Mouse (Mus musculus) heart, embryonic 13.5 days (tissue): ENCODE measurements around the gene Sema3f. TPM values are rescaled to one million over a fixed set of nuclear protein-coding genes. Genes with fewer than 3 reads are reported as not detected.
A peak's percentile ranks its signal among the peaks of the same experiment; 100 is the strongest.

Experiments used
- ATAC-seq: fragments of 200-750 bp; cut with Nextera tagmentation; 2 replicates; pipeline ENCODE4 v1.8.0; 2017; ENCODE audit warnings: moderate TSS enrichment; ENCODE audit not compliant: insufficient number of reproducible peaks, low FRiP score, low TSS enrichment; ENCODE audit errors: extremely low read depth
- H3K27ac ChIP-seq: fragments of 300-500 bp; sonication (generic); replicated peaks from 2 replicates; pipeline ENCODE4 v1.5.1; 2015; ENCODE audit warnings: moderate library complexity, mild to moderate bottlenecking, inconsistent platforms
- H3K27me3 ChIP-seq: fragments of 300-500 bp; sonication (generic); replicated peaks from 2 replicates; pipeline ENCODE4 v1.6.1; 2015; ENCODE audit warnings: mild to moderate bottlenecking, inconsistent platforms
- H3K36me3 ChIP-seq: fragments of 300-500 bp; sonication (generic); 2 replicates; pipeline ENCODE4 v1.6.1; 2015; ENCODE audit warnings: mild to moderate bottlenecking, inconsistent platforms
- H3K4me1 ChIP-seq: fragments of 300-500 bp; sonication (generic); 2 replicates; pipeline ENCODE4 v1.6.1; 2015; ENCODE audit warnings: inconsistent platforms
- H3K4me2 ChIP-seq: fragments of 300-500 bp; sonication (generic); 2 replicates; pipeline ENCODE4 v1.6.1; 2015; ENCODE audit warnings: inconsistent platforms, mild to moderate bottlenecking, moderate library complexity
- H3K4me3 ChIP-seq: fragments of 300-500 bp; sonication (generic); 2 replicates; pipeline ENCODE4 v1.5.1; 2015; ENCODE audit warnings: moderate library complexity, mild to moderate bottlenecking, inconsistent platforms
- H3K9ac ChIP-seq: fragments of 300-500 bp; sonication (generic); 2 replicates; pipeline ENCODE4 v1.6.1; 2015; ENCODE audit warnings: inconsistent platforms, mild to moderate bottlenecking, moderate library complexity
- H3K9me3 ChIP-seq: fragments of 300-500 bp; sonication (generic); 2 replicates; pipeline ENCODE4 v1.6.1; 2016; ENCODE audit warnings: inconsistent platforms
- WGBS: fragments of 180-500 bp; shearing (Covaris S2); methylation state at CpG from one replicate; pipeline ENCODE4 v1.1.7; 2015; ENCODE audit warnings: mixed read lengths; 5-methylcytosine and 5-hydroxymethylcytosine counted together
- polyA plus RNA-seq: library from polyadenylated mRNA; unstranded; fragments of >200 nt; fragmentation: Nextera tagmentation; extraction: Ambion mirVana; gene quantifications from 2 replicates; pipeline ENCODE4 v1.2.1, GENCODE M21; 2015

Gene Sema3f
- polyA plus RNA-seq, 1 experiment from 2014 or later = 6.3 TPM

DNA sequence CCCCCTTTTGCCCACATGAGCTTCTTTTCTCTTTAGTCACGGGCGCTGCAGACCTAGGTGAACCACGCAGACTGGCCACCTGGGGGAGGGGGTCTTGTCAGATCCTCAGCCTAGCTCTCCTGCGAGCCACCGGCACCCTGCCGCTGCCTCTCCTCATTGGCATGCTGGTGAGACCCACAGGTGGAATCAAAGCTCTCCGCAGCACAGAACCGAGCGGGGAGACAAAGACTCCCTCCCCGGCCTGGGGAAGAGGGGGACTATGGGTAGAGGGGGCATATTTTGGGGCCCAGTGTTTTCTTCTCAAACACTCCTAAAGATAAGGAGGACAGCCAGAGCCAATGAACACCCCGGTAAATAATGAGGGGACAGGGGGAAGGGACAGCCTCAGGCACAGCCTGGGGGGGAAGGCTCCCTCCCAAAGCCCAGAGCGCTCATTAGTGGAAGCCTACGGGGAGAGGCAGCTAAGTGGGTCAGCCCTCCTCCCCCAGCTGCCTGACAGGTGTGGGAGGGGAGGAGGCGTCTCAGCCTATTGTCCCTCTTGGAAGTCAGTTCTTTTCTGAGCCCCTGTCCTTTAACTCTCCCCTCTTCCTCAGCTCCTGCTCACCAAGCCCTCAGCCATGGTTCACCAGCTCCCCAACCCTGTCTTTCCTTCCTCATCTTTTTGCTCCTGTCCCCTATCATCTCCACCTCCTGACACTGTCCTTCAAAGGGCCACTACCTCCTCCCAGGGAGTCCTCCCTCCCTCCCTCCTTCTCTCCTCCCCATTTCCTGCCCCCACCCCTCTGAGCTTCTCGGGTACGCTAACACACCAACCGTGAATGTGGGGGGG is 25.3 kb upstream of the Sema3f start:
- Histone ChIP-seq H3K27ac (no peak overlapping the region), H3K4me1 (peaks cover 37% of the 10 kb centered on the region), H3K4me2 (peak overlapping the region; percentile 45), H3K27me3 (peaks cover 33% of the 10 kb centered on the region), H3K9me3 (no peaks in the 10 kb centered on the region), H3K36me3 (peaks cover 25% of the 10 kb centered on the region), H3K9ac (peak overlapping the region; percentile 37; the same call in 1 of the 2 replicates), H3K4me3 (peak overlapping the region; percentile 6; the same call in 1 of the 2 replicates)
- ATAC-seq = no peak
- 6% methylated on average over 16 of the region's 17 CpGs for WGBS

DNA sequence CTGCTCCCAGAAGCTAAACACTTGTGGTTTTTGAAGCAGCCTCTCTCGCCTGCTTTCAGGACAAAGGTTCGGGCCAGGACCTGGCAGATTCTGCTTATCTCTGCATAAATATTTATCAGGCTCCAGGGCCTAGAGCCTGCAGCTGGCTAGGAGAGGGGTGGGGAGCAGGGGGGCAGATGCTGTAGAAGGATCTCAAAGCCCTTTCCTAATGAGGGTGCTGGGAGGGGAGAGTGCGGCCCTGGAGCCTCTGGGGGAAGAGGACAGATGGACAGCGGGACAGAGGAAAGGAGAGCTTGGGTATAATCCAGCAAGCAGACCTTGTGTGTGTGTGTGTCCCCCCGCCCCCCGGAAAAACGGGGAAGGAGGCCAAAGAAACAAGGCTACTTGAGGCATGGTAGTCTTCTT is 24.3 kb upstream of the Sema3f start:
- no peak for ATAC-seq
- Histone ChIP-seq H3K27me3 (peaks cover 33% of the 10 kb centered on the region), H3K4me2 (no peak overlapping the region), H3K27ac (no peak overlapping the region), H3K9ac (no peak overlapping the region), H3K4me1 (peaks cover 37% of the 10 kb centered on the region), H3K36me3 (peaks cover 15% of the 10 kb centered on the region), H3K9me3 (no peaks in the 10 kb centered on the region), H3K4me3 (no peak overlapping the region)
- WGBS = 27% methylated on average over 7 of the region's 7 CpGs

DNA sequence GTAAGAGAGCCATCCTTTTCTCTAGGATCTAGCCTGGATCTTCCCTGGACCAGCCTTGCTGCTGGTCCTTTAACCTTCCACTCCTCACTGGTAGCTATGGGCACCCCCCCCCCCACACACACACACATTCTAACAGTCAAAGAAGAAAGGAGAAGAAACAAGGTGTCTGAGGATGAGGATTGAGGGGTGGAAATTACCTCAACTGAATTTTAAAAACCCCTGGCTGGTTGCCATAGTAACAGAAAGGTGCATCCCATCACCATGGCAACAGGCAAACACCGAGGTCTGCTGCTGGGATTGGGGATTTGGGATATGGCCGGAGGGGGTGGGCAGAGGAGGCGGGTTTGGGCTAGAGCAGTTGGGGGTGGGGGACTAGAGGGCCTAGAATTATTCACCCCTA is 19.4 kb upstream of the Sema3f start:
- no peak overlapping the region for H3K27ac ChIP-seq
- WGBS = 69% methylated on average over 3 of the region's 3 CpGs
- H3K9ac ChIP-seq = no peak overlapping the region
- peaks cover 13% of the 10 kb centered on the region for H3K27me3 ChIP-seq
- H3K36me3 ChIP-seq = no peaks in the 10 kb centered on the region
- ATAC-seq = no peak
- peaks cover 17% of the 10 kb centered on the region for H3K4me1 ChIP-seq
- H3K4me3 ChIP-seq = no peak overlapping the region
- H3K9me3 ChIP-seq = no peaks in the 10 kb centered on the region
- no peak overlapping the region for H3K4me2 ChIP-seq

DNA sequence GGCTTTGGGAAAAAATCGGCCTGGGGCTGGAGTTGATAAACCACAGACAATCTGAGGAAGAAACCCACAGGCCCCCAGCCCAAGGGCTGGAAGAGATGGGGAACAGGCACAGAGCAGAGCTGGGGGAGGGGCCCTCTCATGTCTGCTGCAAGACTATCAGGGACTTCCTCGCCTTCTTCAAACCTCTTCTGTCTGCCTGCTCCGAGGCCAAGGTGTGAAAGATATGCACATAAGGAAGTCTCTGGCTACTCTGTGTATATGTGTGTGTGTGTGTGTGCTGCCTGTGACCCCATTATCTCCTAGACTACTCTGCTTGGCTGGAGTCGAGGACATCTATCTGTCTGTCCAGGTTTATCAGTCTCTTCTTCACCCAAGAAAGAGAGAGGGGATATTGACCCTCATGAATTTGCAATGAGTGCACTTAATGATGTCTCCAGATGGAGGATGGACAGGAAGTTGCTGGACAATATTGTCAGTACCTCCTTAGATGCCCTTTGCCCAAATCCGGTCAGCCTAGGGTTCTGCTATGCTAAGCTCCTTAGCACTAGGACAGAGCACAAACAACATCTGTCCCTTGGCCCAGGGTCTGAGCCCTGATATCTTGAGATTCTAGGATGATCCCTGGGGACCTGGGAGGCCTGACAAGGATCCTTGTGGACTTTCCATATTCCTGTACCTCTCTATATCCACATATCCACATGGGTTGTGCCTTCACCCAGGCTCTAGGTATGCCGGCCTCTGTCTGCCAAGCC is 18.8 kb upstream of the Sema3f start:
- Histone ChIP-seq H3K9me3 (no peaks in the 10 kb centered on the region), H3K4me3 (no peak overlapping the region), H3K27me3 (peaks cover 6% of the 10 kb centered on the region), H3K9ac (no peak overlapping the region), H3K4me1 (peaks cover 18% of the 10 kb centered on the region), H3K36me3 (no peaks in the 10 kb centered on the region), H3K4me2 (no peak overlapping the region), H3K27ac (no peak overlapping the region)
- 35% methylated on average over 6 of the region's 6 CpGs for WGBS
- ATAC-seq = no peak

DNA sequence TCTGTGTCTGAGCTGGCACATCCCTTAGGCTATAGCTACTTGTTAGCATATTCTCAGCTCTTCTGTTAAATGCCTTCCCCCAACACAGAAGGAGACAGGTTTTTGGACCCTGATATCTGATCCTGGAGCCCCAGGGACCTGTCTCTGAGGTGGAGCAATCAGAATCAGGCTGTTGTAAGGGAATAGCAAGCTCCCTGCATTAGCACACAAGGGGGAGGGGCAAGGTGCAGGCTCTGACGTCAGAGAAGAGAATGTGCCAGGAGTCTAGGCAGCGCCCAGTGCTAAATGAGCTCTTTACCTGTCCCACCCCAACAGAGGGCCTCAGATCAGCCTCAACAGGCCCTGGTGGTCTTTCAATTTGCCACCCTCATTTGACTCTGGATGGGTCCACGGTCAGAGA is 16.8 kb upstream of the Sema3f start:
- H3K9me3 ChIP-seq = no peaks in the 10 kb centered on the region
- peaks cover 13% of the 10 kb centered on the region for H3K27me3 ChIP-seq
- H3K4me3 ChIP-seq = no peak overlapping the region
- H3K27ac ChIP-seq = no peak overlapping the region
- H3K4me2 ChIP-seq = no peak overlapping the region
- H3K36me3 ChIP-seq = no peaks in the 10 kb centered on the region
- ATAC-seq = no peak
- peaks cover 31% of the 10 kb centered on the region for H3K4me1 ChIP-seq
- H3K9ac ChIP-seq = no peak overlapping the region
- WGBS = 57% methylated on average over 3 of the region's 3 CpGs

DNA sequence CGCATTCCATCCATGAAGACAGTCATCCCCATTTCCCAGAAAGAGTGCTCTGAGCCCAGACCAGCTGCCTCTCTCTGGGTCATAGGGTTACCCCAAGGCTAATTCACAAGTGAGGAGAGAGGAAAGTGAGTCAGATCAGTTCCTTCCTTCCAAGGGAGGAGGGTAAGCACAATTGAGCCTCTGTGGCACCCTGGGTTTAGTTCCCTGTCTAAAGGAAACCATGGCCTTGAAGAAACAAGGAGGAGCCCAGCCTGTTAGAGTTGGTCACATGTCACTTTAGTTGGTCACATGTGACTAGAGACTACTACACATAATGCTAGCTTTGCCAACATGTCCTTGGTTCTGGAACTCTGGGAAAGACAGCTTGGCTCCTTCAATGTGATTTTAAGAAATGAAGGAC is 14.5 kb upstream of the Sema3f start:
- Histone ChIP-seq H3K27ac (peak overlapping the region; percentile 61), H3K4me1 (peaks cover 31% of the 10 kb centered on the region), H3K9me3 (no peaks in the 10 kb centered on the region), H3K4me3 (no peak overlapping the region), H3K36me3 (no peaks in the 10 kb centered on the region), H3K9ac (no peak overlapping the region), H3K4me2 (no peak overlapping the region), H3K27me3 (peaks cover 28% of the 10 kb centered on the region)
- no peak for ATAC-seq
- 85% methylated on average over 1 of the region's 1 CpGs for WGBS

DNA sequence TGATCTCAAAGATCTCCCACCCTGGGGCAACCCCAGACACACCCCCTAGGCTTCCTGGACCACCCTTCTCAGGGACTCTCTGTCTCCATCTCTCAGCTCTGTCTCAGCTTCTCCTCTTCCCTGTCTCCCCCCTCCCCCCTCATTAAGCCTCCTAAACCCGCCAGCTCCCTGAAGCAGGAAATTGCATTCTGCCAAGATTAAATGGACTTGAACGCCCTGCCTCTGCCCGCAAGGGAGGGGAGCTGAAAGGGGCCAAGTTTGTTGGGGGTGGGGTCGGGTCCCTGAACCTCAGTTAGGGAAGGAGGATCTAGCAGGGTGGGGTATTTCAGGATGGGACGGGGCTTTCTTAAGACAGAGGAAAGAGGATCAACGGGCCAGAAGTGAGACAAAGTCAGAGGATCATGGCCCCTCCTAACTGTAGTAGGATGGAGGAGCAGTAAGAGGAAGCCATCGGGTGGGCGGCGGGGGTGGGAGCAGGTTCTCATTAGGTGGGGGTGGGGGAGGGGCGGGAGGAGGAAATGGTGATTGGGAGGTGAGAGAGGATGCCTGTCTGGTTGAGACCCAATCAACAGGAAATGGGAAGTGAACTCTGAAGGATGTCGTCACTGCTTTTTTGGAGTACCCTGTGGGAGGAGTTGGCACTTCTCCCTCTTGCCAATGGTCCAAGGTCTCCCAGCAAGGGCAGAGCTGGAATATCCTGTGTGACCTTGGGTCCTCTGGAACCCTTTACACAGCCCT is 13.7 kb upstream of the Sema3f start:
- H3K27me3 ChIP-seq = peaks cover 28% of the 10 kb centered on the region
- 2% methylated on average over 11 of the region's 11 CpGs for WGBS
- 0 out of 2 replicates have a peak overlapping the region, but pooled peaks have one; percentile 8 for H3K9ac ChIP-seq
- ATAC-seq = no peak
- no peaks in the 10 kb centered on the region for H3K36me3 ChIP-seq
- H3K4me2 ChIP-seq = peak overlapping the region; percentile 48
- no peak overlapping the region for H3K4me3 ChIP-seq
- H3K4me1 ChIP-seq = peaks cover 26% of the 10 kb centered on the region
- H3K9me3 ChIP-seq = no peaks in the 10 kb centered on the region
- peak overlapping the region; percentile 61 for H3K27ac ChIP-seq

DNA sequence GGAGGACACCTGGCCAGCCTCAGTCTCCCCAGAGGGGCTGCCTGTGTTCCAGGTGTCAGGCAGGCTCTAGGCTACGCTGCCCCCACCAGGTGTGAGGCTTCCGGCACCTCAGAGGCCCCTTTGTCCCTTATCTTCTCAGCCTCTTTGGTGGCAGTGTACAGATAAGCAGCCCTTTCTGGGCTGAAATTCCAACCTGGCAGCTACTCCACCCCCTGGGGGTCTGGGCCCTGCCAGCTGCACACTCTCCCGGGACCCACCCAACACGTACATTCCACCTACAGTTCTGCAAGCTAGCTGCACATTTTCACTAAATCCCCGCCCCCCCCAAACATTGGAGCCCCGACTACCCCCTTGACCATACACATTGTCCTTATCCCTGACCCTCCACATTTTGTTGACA is 13.0 kb upstream of the Sema3f start:
- Histone ChIP-seq H3K27ac (peak overlapping the region; percentile 61), H3K4me2 (peak overlapping the region; percentile 48), H3K9me3 (no peaks in the 10 kb centered on the region), H3K27me3 (peaks cover 28% of the 10 kb centered on the region), H3K36me3 (no peaks in the 10 kb centered on the region), H3K9ac (peak overlapping the region; percentile 8; the same call in 1 of the 2 replicates), H3K4me3 (no peak overlapping the region), H3K4me1 (peaks cover 21% of the 10 kb centered on the region)
- WGBS = 17% methylated on average over 6 of the region's 6 CpGs
- no peak for ATAC-seq

DNA sequence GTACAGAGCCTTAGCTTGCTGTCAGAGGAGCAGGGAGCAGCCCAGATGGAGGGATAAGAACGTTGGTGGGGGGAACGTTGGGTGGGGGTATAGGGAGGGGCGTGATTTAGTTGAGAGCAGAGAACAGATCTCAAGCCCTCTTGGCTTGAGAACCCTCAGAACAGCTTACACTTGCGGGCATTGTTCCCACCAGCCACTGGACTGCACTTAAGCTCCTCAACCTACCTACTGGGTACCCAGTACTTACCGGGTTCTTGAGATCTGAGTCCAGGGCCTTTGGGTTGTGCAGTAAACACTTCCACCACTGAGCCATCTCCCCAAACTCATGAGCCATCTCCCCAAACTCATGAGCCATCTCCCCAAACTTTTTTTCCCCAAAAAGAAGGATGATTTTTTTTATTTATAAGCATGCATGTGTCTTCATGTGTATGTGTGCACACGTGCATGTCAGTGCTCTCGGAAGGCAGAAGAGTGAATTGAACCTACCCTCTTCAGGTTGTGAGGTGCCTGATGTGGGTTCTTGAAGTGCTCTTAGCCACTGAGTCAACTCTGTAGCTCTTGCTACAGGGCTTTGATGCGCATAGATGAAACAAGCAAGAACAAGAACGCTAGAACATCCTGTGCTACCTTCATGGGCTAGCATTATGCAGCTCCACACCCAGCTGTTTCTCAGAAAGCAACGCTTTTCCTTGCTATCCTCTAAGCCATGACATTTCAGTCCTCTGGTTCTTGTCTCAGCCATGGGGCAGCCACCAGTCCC is 8.7 kb upstream of the Sema3f start:
- H3K9ac ChIP-seq = no peak overlapping the region
- peaks cover 52% of the 10 kb centered on the region for H3K27me3 ChIP-seq
- no peak overlapping the region for H3K27ac ChIP-seq
- H3K36me3 ChIP-seq = no peaks in the 10 kb centered on the region
- ATAC-seq = no peak
- H3K4me1 ChIP-seq = peaks cover 46% of the 10 kb centered on the region
- H3K4me3 ChIP-seq = no peak overlapping the region
- no peaks in the 10 kb centered on the region for H3K9me3 ChIP-seq
- no peak overlapping the region for H3K4me2 ChIP-seq
- 74% methylated on average over 10 of the region's 10 CpGs for WGBS

DNA sequence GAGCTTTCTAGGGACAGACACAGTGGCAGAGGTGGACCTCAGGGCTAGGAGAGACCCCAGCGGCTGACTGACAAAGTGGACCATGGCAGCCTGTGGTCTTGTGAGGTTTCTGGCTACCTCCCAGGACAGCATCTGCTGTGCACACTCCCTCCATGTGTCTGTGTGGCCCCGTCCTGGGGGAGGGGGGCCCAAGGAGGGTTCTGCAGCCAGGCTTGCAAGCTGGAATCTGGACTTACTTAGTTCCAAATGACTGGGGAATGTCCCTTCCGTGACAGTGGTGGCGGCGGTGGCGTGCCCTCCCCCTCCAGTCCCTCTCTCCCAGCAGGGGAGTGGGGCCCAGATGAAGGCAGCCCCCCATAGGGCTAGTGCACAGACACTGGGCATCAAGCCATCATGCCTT is 6.7 kb upstream of the Sema3f start:
- H3K4me3 ChIP-seq = no peak overlapping the region
- H3K27me3 ChIP-seq = peaks cover 42% of the 10 kb centered on the region
- H3K36me3 ChIP-seq = no peaks in the 10 kb centered on the region
- no peak overlapping the region for H3K4me2 ChIP-seq
- H3K9me3 ChIP-seq = no peaks in the 10 kb centered on the region
- WGBS = 23% methylated on average over 6 of the region's 6 CpGs
- peak overlapping the region; percentile 44 for H3K9ac ChIP-seq
- H3K4me1 ChIP-seq = peaks cover 42% of the 10 kb centered on the region
- 0 out of 2 replicates have a peak, but pooled peaks have one; percentile 33 for ATAC-seq
- no peak overlapping the region for H3K27ac ChIP-seq
